Mouse (Mus musculus) neural tube, embryonic 11.5 days (tissue): Measurements from ENCODE around the gene Got2. TPM values are rescaled to one million over a fixed set of nuclear protein-coding genes. Genes with fewer than 3 reads are reported as not detected.
A peak's percentile ranks its signal among the peaks of the same experiment; 100 is the strongest.

Source experiments
- ATAC-seq: fragments of 200-750 bp; cut with Nextera tagmentation; 2 replicates; pipeline ENCODE4 v1.8.0; 2017; ENCODE audit warnings: moderate number of reproducible peaks, mild to moderate bottlenecking, moderate TSS enrichment, moderate library complexity; ENCODE audit not compliant: insufficient read depth, low FRiP score, low TSS enrichment
- DNase-seq: peaks from one replicate; pipeline ENCODE4 v3.0.0-alpha.2; 2015; ENCODE audit warnings: low spot score
- H3K27ac ChIP-seq: fragments of 300-500 bp; sonication (generic); 2 replicates; pipeline ENCODE4 v1.5.1; 2014; ENCODE audit warnings: low read depth, mild to moderate bottlenecking, low read length
- H3K27me3 ChIP-seq: fragments of 300-500 bp; sonication (generic); 2 replicates; pipeline ENCODE4 v1.6.1; 2014; ENCODE audit warnings: mild to moderate bottlenecking, low read length, mixed read lengths; ENCODE audit not compliant: control insufficient read depth, insufficient read depth
- H3K36me3 ChIP-seq: fragments of 300-500 bp; sonication (generic); 2 replicates; pipeline ENCODE4 v1.6.1; 2014; ENCODE audit warnings: mild to moderate bottlenecking, low read length, moderate library complexity, mixed read lengths; ENCODE audit not compliant: control insufficient read depth, insufficient read depth
- H3K4me1 ChIP-seq: fragments of 300-500 bp; sonication (generic); 2 replicates; pipeline ENCODE4 v1.6.1; 2014; ENCODE audit warnings: low read length, mixed read lengths; ENCODE audit not compliant: control insufficient read depth, insufficient read depth
- H3K4me2 ChIP-seq: fragments of 300-500 bp; sonication (generic); 2 replicates; pipeline ENCODE4 v1.6.1; 2014; ENCODE audit warnings: low read depth, mild to moderate bottlenecking, moderate library complexity
- H3K4me3 ChIP-seq: fragments of 300-500 bp; sonication (generic); 2 replicates; pipeline ENCODE4 v1.5.1; 2014; ENCODE audit warnings: low read depth, low read length
- H3K9ac ChIP-seq: fragments of 300-500 bp; sonication (generic); 2 replicates; pipeline ENCODE4 v1.6.1; 2014; ENCODE audit warnings: mild to moderate bottlenecking, low read length
- H3K9me3 ChIP-seq: fragments of 300-500 bp; sonication (generic); 2 replicates; pipeline ENCODE4 v1.6.1; 2016; ENCODE audit warnings: low read length; ENCODE audit not compliant: control insufficient read depth
- WGBS: fragments of 180-500 bp; shearing (Covaris S2); extraction: QIAGEN DNeasy Blood & Tissue Kit; methylation state at CpG from one replicate; pipeline ENCODE4 v1.1.7; 2014; 5-methylcytosine and 5-hydroxymethylcytosine counted together
- polyA plus RNA-seq: library from polyadenylated mRNA; unstranded; fragments of >200 nt; fragmentation: Nextera tagmentation; extraction: Ambion mirVana; gene quantifications from 2 replicates; pipeline ENCODE4 v1.2.1, GENCODE M21; 2014

Got2 gene
- 81.2 and 84.2 TPM in 2 replicates for polyA plus RNA-seq

- H3K4me3 ChIP-seq: peak within 1 kb of the TSS; percentile 73
- ATAC-seq: peak; percentile 85
- H3K9me3 ChIP-seq: no peaks in the 10 kb centered on the region
- H3K27me3 ChIP-seq: no peaks in the 10 kb centered on the region
- peak within 1 kb of the TSS; percentile 75 for H3K4me2 ChIP-seq
- no peaks in the 10 kb centered on the region for H3K36me3 ChIP-seq
- DNase-seq: peak; percentile 94
- 8% methylated on average over 31 of the region's 31 CpGs for WGBS
- H3K27ac ChIP-seq: peak within 1 kb of the TSS; percentile 68
- peaks cover 5% of the 10 kb centered on the region for H3K4me1 ChIP-seq
- H3K9ac ChIP-seq: peak within 1 kb of the TSS; percentile 65
These were observed at the start of gene Got2 for GRCm38 (mm10) chr8:95888285-95889136. Got2 (minus strand) TSS chr8:95888547.

- Histone ChIP-seq H3K9ac (no peak overlapping the region), H3K4me2 (no peak overlapping the region), H3K36me3 (no peaks in the 10 kb centered on the region), H3K27ac (no peak overlapping the region), H3K4me1 (no peaks in the 10 kb centered on the region), H3K27me3 (no peaks in the 10 kb centered on the region), H3K4me3 (no peak overlapping the region), H3K9me3 (no peaks in the 10 kb centered on the region)
- DNase-seq: no peak
- 97% methylated on average over 5 of the region's 5 CpGs for WGBS
- no peak for ATAC-seq
These were observed 44.5 kb upstream of the Got2 start for GRCm38 (mm10) chr8:95932841-95933240.

GRCm38 (mm10) chr8:95929821-95930220 is 41.5 kb upstream of the Got2 start:
- Histone ChIP-seq H3K4me2 (no peak overlapping the region), H3K9ac (no peak overlapping the region), H3K4me3 (no peak overlapping the region), H3K9me3 (no peaks in the 10 kb centered on the region), H3K4me1 (no peaks in the 10 kb centered on the region), H3K27me3 (no peaks in the 10 kb centered on the region), H3K36me3 (no peaks in the 10 kb centered on the region), H3K27ac (no peak overlapping the region)
- DNase-seq (no peak), ATAC-seq (no peak)
- 69% methylated on average over 4 of the region's 4 CpGs for WGBS

- WGBS: 5% methylated on average over 9 of the region's 9 CpGs
- Histone ChIP-seq H3K4me3 (peak overlapping the region; percentile 8; the same call in 1 of the 2 replicates), H3K4me1 (no peaks in the 10 kb centered on the region), H3K4me2 (peak overlapping the region; percentile 42), H3K36me3 (no peaks in the 10 kb centered on the region), H3K27ac (no peak overlapping the region), H3K9me3 (no peaks in the 10 kb centered on the region), H3K27me3 (no peaks in the 10 kb centered on the region), H3K9ac (no peak overlapping the region)
- ATAC-seq (0 out of 2 replicates have a peak, but pooled peaks have one; percentile 38), DNase-seq (peak; percentile 36)
These were observed 27.8 kb upstream of the Got2 start for GRCm38 (mm10) chr8:95916106-95916505.

GRCm38 (mm10) chr8:95914905-95915643 is 26.7 kb upstream of the Got2 start:
- no peaks in the 10 kb centered on the region for H3K4me1 ChIP-seq
- no peaks in the 10 kb centered on the region for H3K27me3 ChIP-seq
- ATAC-seq: peak; percentile 86
- no peaks in the 10 kb centered on the region for H3K36me3 ChIP-seq
- H3K4me3 ChIP-seq: no peak overlapping the region
- DNase-seq: peak; percentile 83
- H3K4me2 ChIP-seq: no peak overlapping the region
- H3K27ac ChIP-seq: no peak overlapping the region
- no peaks in the 10 kb centered on the region for H3K9me3 ChIP-seq
- no peak overlapping the region for H3K9ac ChIP-seq
- WGBS: 9% methylated on average over 7 of the region's 7 CpGs

- no peak for DNase-seq
- Histone ChIP-seq H3K4me2 (no peak overlapping the region), H3K9me3 (no peaks in the 10 kb centered on the region), H3K36me3 (no peaks in the 10 kb centered on the region), H3K4me1 (no peaks in the 10 kb centered on the region), H3K27me3 (no peaks in the 10 kb centered on the region), H3K27ac (no peak overlapping the region), H3K4me3 (no peak overlapping the region), H3K9ac (no peak overlapping the region)
- WGBS: 83% methylated on average over 5 of the region's 5 CpGs
- ATAC-seq: no peak
These were observed 22.9 kb upstream of the Got2 start for GRCm38 (mm10) chr8:95911240-95911639.

- H3K4me3 ChIP-seq: no peak overlapping the region
- ATAC-seq (no peak), DNase-seq (no peak)
- 83% methylated on average over 11 of the region's 11 CpGs for WGBS
- no peak overlapping the region for H3K4me2 ChIP-seq
- H3K36me3 ChIP-seq: no peaks in the 10 kb centered on the region
- no peak overlapping the region for H3K9ac ChIP-seq
- H3K27me3 ChIP-seq: no peaks in the 10 kb centered on the region
- H3K9me3 ChIP-seq: no peaks in the 10 kb centered on the region
- H3K4me1 ChIP-seq: no peaks in the 10 kb centered on the region
- H3K27ac ChIP-seq: no peak overlapping the region
These were observed 19.5 kb upstream of the Got2 start for GRCm38 (mm10) chr8:95907885-95908284.

GRCm38 (mm10) chr8:95906738-95907137 is 18.4 kb upstream of the Got2 start:
- ATAC-seq: no peak
- whole genome bisulfite sequencing: 90% methylated on average over 9 of the region's 9 CpGs

More at GRCm38 (mm10) chr8:95906738-95907137, 18.4 kb upstream of the Got2 start:
- Histone ChIP-seq H3K4me3 (no peak overlapping the region), H3K4me1 (no peaks in the 10 kb centered on the region; the same call in 1 of the 2 replicates), H3K36me3 (no peaks in the 10 kb centered on the region), H3K27me3 (no peaks in the 10 kb centered on the region), H3K9me3 (no peaks in the 10 kb centered on the region), H3K27ac (no peak overlapping the region), H3K9ac (no peak overlapping the region), H3K4me2 (no peak overlapping the region)
- DNase-seq: no peak
